Mouse (Mus musculus) CD4-positive, CD25-positive, alpha-beta regulatory T cell, adult 2 months (primary cell): ENCODE measurements at regions not wholly inside any gene's neighbourhood (a gene's known extent, or its start where the extent isn't known, plus 50 kb on each side); places are given as distances from the start of the nearest gene placed in this dataset.

Experiments used
- DNase-seq: peaks from one replicate; pipeline ENCODE4 v3.0.0-alpha.2; 2012; ENCODE audit warnings: low read depth, low spot score

- DNase-seq = no peak
Measured at GRCm38 (mm10) chr5:149908376-149909078, 109.9 kb upstream of the Rxfp2 start.

- no peak for DNase-seq
Measured at GRCm38 (mm10) chr5:149909108-149909739, 109.3 kb upstream of the Rxfp2 start.

GRCm38 (mm10) chr5:149909971-149910370 lies 108.5 kb upstream of the Rxfp2 start:
- DNase-seq = no peak

GRCm38 (mm10) chr5:149911968-149912367 lies 106.5 kb upstream of the Rxfp2 start:
- DNase-seq = peak; percentile 2

- no peak for DNase-seq
Measured at GRCm38 (mm10) chr5:149915761-149916160, 102.7 kb upstream of the Rxfp2 start.

GRCm38 (mm10) chr5:149917374-149917773 lies 101.1 kb upstream of the Rxfp2 start:
- DNase-seq = peak; percentile 13

- no peak for DNase-seq
Measured at GRCm38 (mm10) chr5:149919097-149919496, 99.4 kb upstream of the Rxfp2 start.

GRCm38 (mm10) chr5:149920326-149920725 lies 98.1 kb upstream of the Rxfp2 start:
- no peak for DNase-seq

- no peak for DNase-seq
Measured at GRCm38 (mm10) chr5:149924501-149924900, 94.0 kb upstream of the Rxfp2 start.

GRCm38 (mm10) chr5:149926786-149927185 lies 91.7 kb upstream of the Rxfp2 start:
- no peak for DNase-seq

- no peak for DNase-seq
Measured at GRCm38 (mm10) chr5:149931574-149932161, 86.8 kb upstream of the Rxfp2 start.

- no peak for DNase-seq
Measured at GRCm38 (mm10) chr5:149932220-149932619, 86.3 kb upstream of the Rxfp2 start.

GRCm38 (mm10) chr5:149945651-149946050 lies 72.8 kb upstream of the Rxfp2 start:
- DNase-seq = no peak

GRCm38 (mm10) chr5:149947491-149947890 lies 71.0 kb upstream of the Rxfp2 start:
- DNase-seq = no peak

- DNase-seq = no peak
Measured at GRCm38 (mm10) chr5:149956931-149957330, 61.5 kb upstream of the Rxfp2 start.

- DNase-seq = no peak
Measured at GRCm38 (mm10) chr5:149961178-149961577, 57.3 kb upstream of the Rxfp2 start.

GRCm38 (mm10) chr5:149964748-149965147 lies 53.7 kb upstream of the Rxfp2 start:
- no peak for DNase-seq
